Mouse (Mus musculus): ENCODE data around the gene Stx4a. TPM values are rescaled to one million over a fixed set of nuclear protein-coding genes. Genes with fewer than 3 reads are reported as not detected.

Gene Stx4a
- total and polyA plus RNA-seq, 2 experiments from 2014 or later, result 7.5 to 20.4 TPM

- H3K9ac ChIP-seq, result peak within 1 kb of the TSS; percentile 97
- no peaks in the 10 kb centered on the region for H3K27me3 ChIP-seq (ENCODE audit: insufficient read depth, low read length)
- peak within 1 kb of the TSS; percentile 98 for H3K4me3 ChIP-seq (ENCODE audit: low read depth, low read length)
- no peak for TF ChIP-seq CTCF (IDR thresholded peaks at IDR 0.05; ENCODE audit: low read depth)
- DNase-seq, result peak; percentile 96
- peak within 1 kb of the TSS; percentile 99 for H3K27ac ChIP-seq (ENCODE audit: low read depth, low read length)
- peak within 1 kb of the TSS; percentile 66 for H3K4me2 ChIP-seq (ENCODE audit: low read depth)
- H3K36me3 ChIP-seq (ENCODE audit: insufficient read depth), result peaks cover 35% of the 10 kb centered on the region
- 1% methylated on average over 60 of the region's 60 CpGs for WGBS
- H3K9me3 ChIP-seq (ENCODE audit: low read length), result no peaks in the 10 kb centered on the region
- ATAC-seq, result peak; percentile 65
- H3K4me1 ChIP-seq (ENCODE audit: insufficient read depth), result peaks cover 12% of the 10 kb centered on the region
Measured at GRCm38 (mm10) chr7:127876467-127877348, 52.6 kb downstream of the Stx4a start, which contains the start of gene Zfp668. Gene Zfp668, minus strand, starts transcription at chr7:127876828.

- 98% methylated on average over 9 of the region's 9 CpGs for WGBS
- Histone ChIP-seq H3K4me2 (ENCODE audit: low read depth) (no peak overlapping the region), H3K27me3 (ENCODE audit: insufficient read depth, low read length) (no peaks in the 10 kb centered on the region), H3K36me3 (ENCODE audit: insufficient read depth) (peaks cover 61% of the 10 kb centered on the region), H3K4me1 (ENCODE audit: insufficient read depth) (peaks cover 3% of the 10 kb centered on the region), H3K27ac (ENCODE audit: low read depth, low read length) (no peak overlapping the region), H3K4me3 (ENCODE audit: low read depth, low read length) (no peak overlapping the region), H3K9ac (no peak overlapping the region), H3K9me3 (ENCODE audit: low read length) (no peaks in the 10 kb centered on the region)
- no peak for DNase-seq
- ATAC-seq, result no peak
- no peak for TF ChIP-seq CTCF (IDR thresholded peaks at IDR 0.05; ENCODE audit: low read depth)
Measured at GRCm38 (mm10) chr7:127879301-127879700, 55.2 kb downstream of the Stx4a start.

- ATAC-seq (no peak), DNase-seq (no peak)
- Histone ChIP-seq H3K4me3 (ENCODE audit: low read depth, low read length) (no peak overlapping the region), H3K27ac (ENCODE audit: low read depth, low read length) (no peak overlapping the region), H3K36me3 (ENCODE audit: insufficient read depth) (peaks cover 71% of the 10 kb centered on the region), H3K9me3 (ENCODE audit: low read length) (no peaks in the 10 kb centered on the region), H3K4me1 (ENCODE audit: insufficient read depth) (no peaks in the 10 kb centered on the region; the same call in 1 of the 2 replicates), H3K27me3 (ENCODE audit: insufficient read depth, low read length) (no peaks in the 10 kb centered on the region), H3K4me2 (ENCODE audit: low read depth) (no peak overlapping the region), H3K9ac (no peak overlapping the region)
- 83% methylated on average over 12 of the region's 12 CpGs for WGBS
- no peak for TF ChIP-seq CTCF (IDR thresholded peaks at IDR 0.05; ENCODE audit: low read depth)
Measured at GRCm38 (mm10) chr7:127880431-127880830, 56.3 kb downstream of the Stx4a start.

GRCm38 (mm10) chr7:127885951-127886350, 61.9 kb downstream of the Stx4a start:
- 74% methylated on average over 6 of the region's 6 CpGs for WGBS
- H3K36me3 ChIP-seq (ENCODE audit: insufficient read depth), result peaks cover 84% of the 10 kb centered on the region

GRCm38 (mm10) chr7:127886551-127886950, 62.5 kb downstream of the Stx4a start:
- H3K27me3 ChIP-seq (ENCODE audit: insufficient read depth, low read length), result no peaks in the 10 kb centered on the region
- H3K4me1 ChIP-seq (ENCODE audit: insufficient read depth), result no peaks in the 10 kb centered on the region
- no peak for DNase-seq
- H3K4me2 ChIP-seq (ENCODE audit: low read depth), result no peak overlapping the region
- H3K36me3 ChIP-seq (ENCODE audit: insufficient read depth), result peaks cover 80% of the 10 kb centered on the region
- H3K9ac ChIP-seq, result no peak overlapping the region
- WGBS, result 93% methylated on average over 6 of the region's 6 CpGs
- no peak for TF ChIP-seq CTCF (IDR thresholded peaks at IDR 0.05; ENCODE audit: low read depth)
- no peak overlapping the region for H3K4me3 ChIP-seq (ENCODE audit: low read depth, low read length)
- no peaks in the 10 kb centered on the region for H3K9me3 ChIP-seq (ENCODE audit: low read length)
- no peak overlapping the region for H3K27ac ChIP-seq (ENCODE audit: low read depth, low read length)
- no peak for ATAC-seq

More at GRCm38 (mm10) chr7:127885951-127886350, 61.9 kb downstream of the Stx4a start:
- H3K4me3 ChIP-seq (ENCODE audit: low read depth, low read length), result no peak overlapping the region
- no peaks in the 10 kb centered on the region for H3K27me3 ChIP-seq (ENCODE audit: insufficient read depth, low read length)
- ATAC-seq (no peak), DNase-seq (no peak)
- no peak overlapping the region for H3K4me2 ChIP-seq (ENCODE audit: low read depth)
- no peak overlapping the region for H3K9ac ChIP-seq
- TF ChIP-seq CTCF (IDR thresholded peaks at IDR 0.05; ENCODE audit: low read depth), result no peak
- H3K27ac ChIP-seq (ENCODE audit: low read depth, low read length), result no peak overlapping the region
- H3K9me3 ChIP-seq (ENCODE audit: low read length), result no peaks in the 10 kb centered on the region
- H3K4me1 ChIP-seq (ENCODE audit: insufficient read depth), result no peaks in the 10 kb centered on the region

- no peak for TF ChIP-seq CTCF (IDR thresholded peaks at IDR 0.05; ENCODE audit: low read depth)
- H3K4me3 ChIP-seq (ENCODE audit: low read depth, low read length), result no peak overlapping the region
- peaks cover 74% of the 10 kb centered on the region for H3K36me3 ChIP-seq (ENCODE audit: insufficient read depth)
- no peaks in the 10 kb centered on the region for H3K9me3 ChIP-seq (ENCODE audit: low read length)
- no peak overlapping the region for H3K4me2 ChIP-seq (ENCODE audit: low read depth)
- no peak overlapping the region for H3K27ac ChIP-seq (ENCODE audit: low read depth, low read length)
- H3K9ac ChIP-seq, result no peak overlapping the region
- DNase-seq (no peak), ATAC-seq (no peak)
- H3K4me1 ChIP-seq (ENCODE audit: insufficient read depth), result no peaks in the 10 kb centered on the region
- WGBS, result 86% methylated on average over 8 of the region's 8 CpGs
- H3K27me3 ChIP-seq (ENCODE audit: insufficient read depth, low read length), result no peaks in the 10 kb centered on the region
Measured at GRCm38 (mm10) chr7:127887191-127887590, 63.1 kb downstream of the Stx4a start.

GRCm38 (mm10) chr7:127887781-127888180, 63.7 kb downstream of the Stx4a start:
- H3K27me3 ChIP-seq (ENCODE audit: insufficient read depth, low read length), result no peaks in the 10 kb centered on the region
- no peak overlapping the region for H3K4me2 ChIP-seq (ENCODE audit: low read depth)
- no peak for TF ChIP-seq CTCF (IDR thresholded peaks at IDR 0.05; ENCODE audit: low read depth)
- H3K9ac ChIP-seq, result no peak overlapping the region
- WGBS, result 82% methylated on average over 3 of the region's 3 CpGs
- no peak overlapping the region for H3K27ac ChIP-seq (ENCODE audit: low read depth, low read length)
- ATAC-seq, result no peak
- peaks cover 72% of the 10 kb centered on the region for H3K36me3 ChIP-seq (ENCODE audit: insufficient read depth)
- no peak overlapping the region for H3K4me3 ChIP-seq (ENCODE audit: low read depth, low read length)
- H3K4me1 ChIP-seq (ENCODE audit: insufficient read depth), result no peaks in the 10 kb centered on the region
- DNase-seq, result no peak
- H3K9me3 ChIP-seq (ENCODE audit: low read length), result no peaks in the 10 kb centered on the region

Measured in forebrain, postnatal 0 days (tissue).